ENCODE assay signal across 26 mouse cellular contexts in genomic region chrX:52503857-52504256, GRCm38 (mm10).
DNase-seq lines count a peak whose midpoint lies in the region; ATAC-seq and TF ChIP-seq lines count a peak whose summit lies in the region.
"Had no signal": no experiment of that assay in that cellular context is flagged by ENCODE, and none has a peak within 500 bp of the region (broad histone marks: within the 10 kb centered on the region; RNA-seq: fewer than 3 reads in every experiment).

No protein-coding gene starts in this region.

- H3K4me3 ChIP-seq in heart, embryonic 15.5 days: no peak overlapping the region
- H3K4me3 ChIP-seq in kidney, embryonic 15.5 days (replicated peaks): no peak overlapping the region
- no peak overlapping the region for H3K4me3 ChIP-seq in lung, embryonic 16.5 days (ENCODE audit: low read length)
- H3K4me3 ChIP-seq in lung, adult 2 months (replicated peaks; ENCODE audit: extremely low read depth, low read depth, low read length): no peak overlapping the region
- H3K4me3 ChIP-seq in stomach, embryonic 16.5 days (replicated peaks; ENCODE audit: low read length): no peak overlapping the region
- no peak overlapping the region for H3K4me3 ChIP-seq in stomach, postnatal 0 days (ENCODE audit: low read depth, low read length)
- H3K4me3 ChIP-seq: embryonic facial prominence, embryonic 13.5 days; forebrain, embryonic 10.5 days; forebrain, embryonic 13.5 days; heart, adult 2 months had no signal

- no peak for TF ChIP-seq EP300 in stomach, postnatal 0 days (optimal IDR thresholded peaks at IDR 0.05)

- 29% methylated on average over 3 of the region's 3 CpGs for WGBS in heart, embryonic 15.5 days
- WGBS in kidney, embryonic 15.5 days: 53% methylated on average over 3 of the region's 3 CpGs
- 31% methylated on average over 3 of the region's 3 CpGs for WGBS in lung, embryonic 16.5 days
- 32% methylated on average over 3 of the region's 3 CpGs for WGBS in lung, adult 2 months
- WGBS in stomach, embryonic 16.5 days: 30% methylated on average over 3 of the region's 3 CpGs
- 20% methylated on average over 3 of the region's 3 CpGs for WGBS in stomach, postnatal 0 days

- H3K36me3 ChIP-seq in heart, embryonic 15.5 days: no peaks in the 10 kb centered on the region
- no peaks in the 10 kb centered on the region for H3K36me3 ChIP-seq in kidney, embryonic 15.5 days
- H3K36me3 ChIP-seq in lung, embryonic 16.5 days (ENCODE audit: control insufficient read depth, insufficient read depth, low read length): no peaks in the 10 kb centered on the region
- H3K36me3 ChIP-seq in stomach, embryonic 16.5 days (ENCODE audit: control insufficient read depth, insufficient read depth, low read length): no peaks in the 10 kb centered on the region
- H3K36me3 ChIP-seq in stomach, postnatal 0 days (ENCODE audit: control insufficient read depth, insufficient read depth, low read length): no peaks in the 10 kb centered on the region
- H3K36me3 ChIP-seq: embryonic facial prominence, embryonic 13.5 days; forebrain, embryonic 10.5 days had no signal

- no peaks in the 10 kb centered on the region for H3K9me3 ChIP-seq in heart, embryonic 15.5 days (replicated peaks)
- H3K9me3 ChIP-seq in kidney, embryonic 15.5 days (replicated peaks): no peaks in the 10 kb centered on the region
- no peaks in the 10 kb centered on the region for H3K9me3 ChIP-seq in lung, embryonic 16.5 days (ENCODE audit: control insufficient read depth, low read length)
- H3K9me3 ChIP-seq in stomach, embryonic 16.5 days (replicated peaks; ENCODE audit: control insufficient read depth, low read length): no peaks in the 10 kb centered on the region
- no peaks in the 10 kb centered on the region for H3K9me3 ChIP-seq in stomach, postnatal 0 days (ENCODE audit: control insufficient read depth, low read length)
- H3K9me3 ChIP-seq: embryonic facial prominence, embryonic 13.5 days; forebrain, embryonic 10.5 days; forebrain, embryonic 13.5 days had no signal

- TF ChIP-seq POLR2A in lung, adult 2 months (IDR thresholded peaks at IDR 0.05; ENCODE audit: borderline replicate concordance, extremely low read depth, low read depth, low read length): no peak

- no peaks in the 10 kb centered on the region for H3K27me3 ChIP-seq in heart, embryonic 15.5 days
- 0 out of 2 replicates have a peak, but pooled peaks cover 14% of the 10 kb centered on the region for H3K27me3 ChIP-seq in kidney, embryonic 15.5 days
- no peaks in the 10 kb centered on the region for H3K27me3 ChIP-seq in lung, embryonic 16.5 days (ENCODE audit: control insufficient read depth, insufficient read depth, low read depth, low read length)
- H3K27me3 ChIP-seq in stomach, embryonic 16.5 days (ENCODE audit: control insufficient read depth, insufficient read depth, low read length): no peaks in the 10 kb centered on the region
- H3K27me3 ChIP-seq in stomach, postnatal 0 days (ENCODE audit: control insufficient read depth, insufficient read depth, low read length): no peaks in the 10 kb centered on the region
- H3K27me3 ChIP-seq: forebrain, embryonic 13.5 days had no signal

- H3K4me2 ChIP-seq in heart, embryonic 15.5 days: no peak overlapping the region
- H3K4me2 ChIP-seq in kidney, embryonic 15.5 days: no peak overlapping the region
- no peak overlapping the region for H3K4me2 ChIP-seq in lung, embryonic 16.5 days (ENCODE audit: low read depth, low read length)
- H3K4me2 ChIP-seq in stomach, embryonic 16.5 days (ENCODE audit: low read depth, low read length): no peak overlapping the region
- no peak overlapping the region for H3K4me2 ChIP-seq in stomach, postnatal 0 days (replicated peaks; ENCODE audit: low read depth)
- H3K4me2 ChIP-seq: embryonic facial prominence, embryonic 13.5 days; forebrain, embryonic 13.5 days; heart, embryonic 11.5 days; hindbrain, embryonic 14.5 days had no signal

- H3K27ac ChIP-seq in heart, embryonic 15.5 days: 0 out of 2 replicates have a peak overlapping the region, but pooled peaks have one; percentile 16
- H3K27ac ChIP-seq in kidney, embryonic 15.5 days: no peak overlapping the region
- no peak overlapping the region for H3K27ac ChIP-seq in lung, embryonic 16.5 days (ENCODE audit: low read length)
- no peak overlapping the region for H3K27ac ChIP-seq in stomach, embryonic 16.5 days (ENCODE audit: low read length)
- no peak overlapping the region for H3K27ac ChIP-seq in stomach, postnatal 0 days (replicated peaks)
- H3K27ac ChIP-seq: embryonic facial prominence, embryonic 13.5 days; forebrain, embryonic 10.5 days; forebrain, embryonic 13.5 days; heart, adult 2 months; hindbrain, embryonic 14.5 days; hindbrain, postnatal 0 days had no signal

- ATAC-seq in heart, embryonic 15.5 days (replicated peaks; ENCODE audit: insufficient number of reproducible peaks, insufficient read depth, low FRiP score, low read depth): 0 out of 2 replicates have a peak, but pooled peaks have one; percentile 35
- ATAC-seq in kidney, embryonic 15.5 days (replicated peaks; ENCODE audit: low FRiP score): no peak
- ATAC-seq in lung, embryonic 16.5 days (ENCODE audit: low read depth): peak; percentile 80
- ATAC-seq in stomach, embryonic 16.5 days (ENCODE audit: insufficient read depth, low FRiP score): peak; percentile 64; the same call in 1 of the 2 replicates
- no peak for ATAC-seq in stomach, postnatal 0 days (ENCODE audit: low FRiP score, low TSS enrichment)
- ATAC-seq: CD4-positive, CD25-positive, alpha-beta regulatory T cell, adult 4 months; forebrain, embryonic 13.5 days; forebrain, embryonic 16.5 days; hindbrain, postnatal 0 days had no signal

- H3K9ac ChIP-seq in heart, embryonic 15.5 days: no peak overlapping the region
- H3K9ac ChIP-seq in kidney, embryonic 15.5 days: no peak overlapping the region
- no peak overlapping the region for H3K9ac ChIP-seq in lung, embryonic 16.5 days (ENCODE audit: low read length)
- H3K9ac ChIP-seq in stomach, embryonic 16.5 days (ENCODE audit: low read length): no peak overlapping the region
- no peak overlapping the region for H3K9ac ChIP-seq in stomach, postnatal 0 days (ENCODE audit: low read length)
- H3K9ac ChIP-seq: embryonic facial prominence, embryonic 13.5 days; forebrain, embryonic 13.5 days; hindbrain, embryonic 14.5 days had no signal

- H3K4me1 ChIP-seq in heart, embryonic 15.5 days (replicated peaks): peaks cover 6% of the 10 kb centered on the region; the same call in 1 of the 2 replicates
- no peaks in the 10 kb centered on the region for H3K4me1 ChIP-seq in kidney, embryonic 15.5 days
- H3K4me1 ChIP-seq in lung, embryonic 16.5 days (replicated peaks; ENCODE audit: control insufficient read depth, insufficient read depth, low read length): no peaks in the 10 kb centered on the region
- H3K4me1 ChIP-seq in lung, adult 2 months (ENCODE audit: control insufficient read depth, insufficient read depth, low read length): no peaks in the 10 kb centered on the region
- no peaks in the 10 kb centered on the region for H3K4me1 ChIP-seq in stomach, embryonic 16.5 days (ENCODE audit: control insufficient read depth, insufficient read depth, low read length)
- H3K4me1 ChIP-seq in stomach, postnatal 0 days (replicated peaks; ENCODE audit: control insufficient read depth, insufficient read depth): no peaks in the 10 kb centered on the region
- H3K4me1 ChIP-seq: embryonic facial prominence, embryonic 13.5 days; forebrain, embryonic 10.5 days; forebrain, embryonic 13.5 days had no signal

- no peak for TF ChIP-seq CTCF in lung, adult 2 months (IDR thresholded peaks at IDR 0.05; ENCODE audit: insufficient read depth, low read length)
- no peak for TF ChIP-seq CTCF in stomach, postnatal 0 days (IDR thresholded peaks at IDR 0.05; ENCODE audit: low read depth)

- DNase-seq in heart, postnatal 4 days: no peak
- DNase-seq in kidney, postnatal 14 days: peak; percentile 0
- DNase-seq in lung, adult 2 months: no peak
- no peak for DNase-seq in stomach, postnatal 0 days (ENCODE audit: low spot score)
- DNase-seq: adrenal gland, adult 2 months; adrenal gland, postnatal 14 days; cerebellum, adult 11 months; cerebellum, adult 2 months; cerebellum, adult 9-11 months; cerebellum, postnatal 25 days; gastrocnemius, postnatal 10 days; gastrocnemius, postnatal 36 days; heart, adult 2 months; heart, postnatal 36 days had no signal

Comparison
In these comparisons a context has a peak if more than half of its experiments do, and no peak if none do; other contexts are left out.
1. ATAC-seq: peak in heart, embryonic 15.5 days (single experiment), lung, embryonic 16.5 days (single experiment) and stomach, embryonic 16.5 days (single experiment); none in kidney, embryonic 15.5 days (single experiment) and stomach, postnatal 0 days (single experiment).